Mouse (Mus musculus) lung, adult 18-20 months (tissue): ENCODE results near the gene Mprip.
"Not testable (repeated sequence)": the region's sequence is repeated elsewhere in the genome, so short reads cannot be mapped to it uniquely, and the experiment has no call there.

ENCODE experiments used
- DNase-seq, 2 experiments: peaks; one replicate each; pipeline ENCODE4 v3.0.0; 2022; ENCODE audit warnings: mixed read lengths in 2 of 2

Mprip gene

DNA sequence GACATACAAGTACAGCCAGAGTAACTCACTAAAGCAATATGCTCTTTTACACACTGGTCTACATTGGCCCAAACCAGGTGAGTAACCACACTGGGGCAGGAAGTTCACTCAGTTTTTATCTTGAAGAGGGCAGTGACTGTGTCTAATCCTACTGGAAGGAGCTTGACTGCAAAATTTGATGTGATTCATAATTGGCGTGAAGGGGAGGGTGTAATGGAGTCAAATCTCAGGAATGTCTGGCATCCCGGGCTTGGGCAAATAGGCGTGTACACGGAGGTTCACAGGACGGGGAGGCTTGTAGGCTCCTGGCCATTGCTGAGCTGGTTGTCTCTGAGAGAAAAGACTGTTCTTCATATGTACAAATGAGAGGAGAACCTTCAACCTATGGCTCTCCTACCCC is 5.8 kb upstream of the Mprip start:
- DNase-seq, result peak; percentile 73 to 82

DNA sequence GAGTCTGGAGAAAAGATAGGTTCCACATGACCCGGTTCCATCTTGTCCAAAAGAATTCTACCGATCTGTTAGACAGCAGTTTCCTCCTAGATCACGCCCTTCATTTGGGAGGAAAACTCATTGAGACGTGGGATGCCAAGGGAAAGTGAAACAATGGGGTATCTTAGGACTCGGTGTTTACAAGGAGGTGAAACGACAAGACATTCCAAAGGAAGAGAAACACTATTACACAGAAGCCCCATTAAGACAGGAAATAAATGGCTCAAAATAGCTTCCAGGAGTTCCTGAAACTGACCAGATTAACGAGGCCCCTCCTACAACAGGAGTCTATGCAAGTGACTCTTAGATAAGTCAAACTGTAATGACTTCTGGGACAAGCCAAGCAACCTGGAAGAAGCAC is 5.1 kb upstream of the Mprip start:
- no peak for DNase-seq

DNA sequence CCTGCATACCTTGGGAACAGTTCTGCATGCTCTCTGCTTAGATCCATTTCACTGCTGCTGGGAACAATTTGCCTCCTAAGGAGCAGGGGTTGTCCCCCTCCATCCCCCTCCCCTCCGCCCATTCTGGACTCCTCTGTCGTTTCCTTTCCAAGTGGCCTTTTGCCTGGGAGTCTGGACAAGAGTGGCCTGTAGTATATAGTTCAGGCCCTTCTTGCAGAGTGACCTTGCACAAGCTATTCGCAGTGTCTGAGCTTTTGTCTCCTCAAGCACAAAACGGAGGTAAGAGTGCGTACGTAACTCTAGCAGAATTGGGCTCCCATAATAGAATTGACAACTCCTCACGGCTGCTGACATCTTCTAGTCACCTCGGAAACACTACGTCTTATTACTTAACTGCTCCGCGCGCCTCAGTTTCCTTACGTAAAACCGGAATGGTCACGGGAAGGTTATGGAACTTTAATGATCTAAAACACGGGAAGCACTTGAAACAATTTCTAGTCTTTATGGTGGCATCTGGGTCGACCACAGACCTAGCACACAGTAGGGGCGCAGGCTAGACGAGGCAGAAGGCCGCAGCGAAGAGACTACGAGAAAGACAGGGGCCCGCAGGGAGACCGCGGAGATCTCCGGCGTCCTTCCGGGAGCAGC is 620 bp downstream of the Mprip start:
- peak in 1 of 2 experiments; percentile 32 for DNase-seq

DNA sequence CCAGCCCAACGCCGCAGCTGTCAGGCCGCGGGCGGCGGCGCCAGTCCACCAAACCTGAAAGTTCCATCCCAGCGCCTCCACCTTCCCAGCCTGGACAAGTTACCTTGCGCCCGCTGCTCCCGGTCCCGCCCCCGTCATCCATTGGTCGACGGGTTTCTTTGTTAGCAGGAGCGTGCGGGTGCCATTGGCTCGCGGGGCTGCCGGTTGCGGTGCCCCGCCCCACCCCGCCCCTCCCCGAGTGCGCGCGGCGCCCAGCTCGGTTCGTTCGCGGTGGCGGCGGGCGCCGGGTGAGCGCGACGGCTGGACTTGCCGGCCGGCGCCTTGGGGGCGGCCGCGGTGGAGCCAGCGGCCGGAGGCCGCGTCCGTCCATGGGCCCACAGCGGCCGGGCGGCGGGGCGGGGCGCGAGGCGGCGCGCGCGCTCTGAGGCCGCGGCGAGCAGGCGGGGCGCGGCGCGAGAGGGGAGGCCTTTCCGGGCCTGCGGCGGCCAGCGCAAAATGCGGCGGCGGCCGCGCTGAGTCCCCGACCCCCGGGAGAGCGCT is 1.2 kb downstream of the Mprip start:
- DNase-seq, result peak; percentile 98

DNA sequence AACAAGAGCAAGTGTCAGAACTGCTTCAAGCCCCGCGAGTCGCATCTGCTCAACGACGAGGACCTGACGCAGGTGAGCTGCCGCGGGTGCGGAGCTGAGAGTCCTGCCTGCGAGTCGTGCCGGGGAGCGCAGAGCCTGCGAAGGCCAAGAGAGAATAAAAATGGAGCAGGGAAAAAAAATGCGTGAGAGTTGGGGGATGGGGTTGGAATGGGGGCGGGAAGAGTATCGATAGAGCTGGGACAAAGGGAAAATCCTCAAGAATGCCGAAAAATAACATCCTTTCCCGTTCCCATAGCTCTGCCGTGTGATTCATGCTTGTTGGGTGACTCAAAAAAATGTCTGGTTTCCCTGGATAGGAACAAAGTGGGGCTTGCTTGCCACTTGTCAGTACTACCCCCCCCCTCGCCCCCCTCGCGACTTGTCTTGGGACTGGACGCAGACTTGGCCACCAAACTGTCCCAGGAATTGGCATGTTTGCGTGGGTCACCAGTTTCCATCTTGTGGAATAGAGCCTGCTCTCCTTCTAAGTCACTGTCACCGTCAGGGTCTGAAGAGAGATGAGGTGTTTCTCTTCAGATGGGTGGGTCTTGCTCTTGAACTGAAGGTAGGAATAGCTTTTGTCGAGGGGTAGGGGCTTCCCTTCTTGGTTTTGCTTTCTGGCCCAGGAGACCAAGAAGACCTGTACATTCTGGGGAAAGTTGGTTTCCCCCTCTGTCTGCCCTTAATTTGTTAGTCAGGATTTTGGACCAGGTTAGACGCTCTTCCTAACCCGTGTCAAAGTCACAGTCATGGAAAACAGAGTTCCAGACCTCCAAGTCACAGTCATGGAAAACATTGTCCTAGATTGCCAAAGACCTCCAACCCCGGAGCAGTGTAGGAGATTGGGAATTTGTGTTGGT is 2.0 kb downstream of the Mprip start:
- peak in 1 of 2 experiments; percentile 26 for DNase-seq

DNA sequence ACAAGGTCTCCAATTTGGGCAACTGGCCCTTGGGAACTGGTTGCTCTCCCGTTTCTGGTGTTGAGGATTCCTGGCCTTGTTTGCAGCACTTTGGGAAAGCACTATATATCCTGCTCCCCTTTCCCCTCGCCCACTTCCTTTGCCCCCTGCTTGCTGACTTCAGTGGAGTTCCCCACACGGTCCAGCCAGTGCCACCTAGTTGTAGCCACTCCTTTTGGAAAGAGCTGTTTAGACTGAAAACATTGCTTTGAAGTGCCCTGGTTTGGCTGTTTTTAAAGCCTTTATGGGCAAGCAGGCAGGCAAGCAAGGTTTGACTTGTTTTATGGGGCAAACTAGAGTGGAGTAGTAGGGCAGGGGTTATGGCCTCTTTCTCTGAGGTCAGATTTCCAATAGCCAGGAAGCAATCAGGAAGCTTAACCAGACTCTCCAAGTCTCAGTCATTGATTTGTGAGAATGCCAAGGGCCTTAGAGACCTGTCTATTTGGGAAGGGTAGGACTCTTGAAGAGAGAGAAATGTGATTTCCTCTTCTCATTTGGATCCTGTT is 2.7 kb downstream of the Mprip start:
- DNase-seq, result peak in 1 of 2 experiments; percentile 24

DNA sequence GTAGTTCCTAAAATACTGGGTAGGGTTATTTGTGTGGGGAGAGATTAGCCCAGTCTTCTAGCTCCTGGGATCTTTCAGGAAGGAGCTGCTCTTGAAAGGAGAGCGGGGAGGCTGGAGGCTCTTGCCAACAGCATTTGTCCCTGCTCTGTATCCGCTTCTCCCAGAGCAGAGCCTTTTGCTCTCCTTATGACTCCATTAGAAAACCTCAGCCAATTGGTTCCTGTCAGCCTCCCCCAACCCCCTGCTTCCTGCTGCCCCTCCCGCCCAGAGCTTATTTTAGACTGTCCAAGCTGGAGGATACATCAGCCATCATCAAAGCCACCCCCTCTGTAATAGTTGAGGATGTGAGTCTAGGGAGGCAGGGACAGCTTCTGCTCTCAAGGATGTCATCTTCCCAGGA is 3.7 kb downstream of the Mprip start:
- peak; percentile 56 to 72 for DNase-seq

DNA sequence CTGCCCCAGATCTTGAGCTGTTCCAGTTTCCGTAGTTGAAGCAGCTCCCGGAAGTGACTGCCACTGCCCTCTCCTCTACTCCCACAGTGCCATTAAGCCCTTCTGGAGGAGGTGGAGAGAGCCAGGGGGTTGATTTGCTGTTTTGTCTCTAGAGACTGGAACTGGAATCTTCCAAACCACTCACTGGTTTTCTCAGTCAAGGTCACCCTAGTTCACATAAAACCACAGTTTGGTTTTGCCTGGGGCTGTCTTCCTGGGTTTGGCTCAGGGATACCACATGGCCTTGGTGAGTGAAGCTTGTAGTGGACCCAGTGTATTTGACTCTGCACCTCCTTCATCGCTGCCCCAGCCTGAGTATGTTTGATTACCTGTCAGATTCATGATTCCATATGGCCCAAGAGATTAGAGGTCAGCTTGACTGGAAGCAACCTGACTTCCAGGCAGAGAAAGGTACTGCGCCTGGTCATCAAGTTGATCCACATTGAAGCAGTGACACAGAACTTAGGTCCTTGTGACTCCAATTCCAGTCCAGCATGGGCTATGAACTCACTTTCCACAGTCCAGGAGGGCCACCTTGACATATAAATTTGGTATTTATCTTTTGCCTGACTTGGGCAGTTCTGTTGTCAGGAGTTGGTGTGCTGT is 10.1 kb downstream of the Mprip start:
- no peak for DNase-seq

DNA sequence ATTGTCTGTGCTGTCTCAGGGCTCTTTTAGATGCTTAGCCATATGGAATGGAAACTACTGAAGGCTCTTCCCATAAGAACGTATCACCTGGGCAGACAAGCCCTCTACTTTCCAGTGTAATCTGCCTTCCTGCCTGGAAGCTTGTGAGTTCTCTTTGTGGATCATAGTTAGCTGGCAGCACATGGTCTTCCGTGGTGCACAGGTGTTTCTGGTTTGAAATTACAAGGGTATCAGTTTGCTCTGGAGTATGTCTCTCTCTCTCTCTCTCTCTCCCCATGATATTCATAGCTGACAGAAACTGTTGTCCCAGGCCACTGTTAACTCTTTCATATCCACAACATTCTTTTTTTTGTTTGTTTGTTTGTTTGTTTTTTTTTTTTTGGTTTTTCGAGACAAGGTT is 12.9 kb downstream of the Mprip start:
- DNase-seq, result no peak

DNA sequence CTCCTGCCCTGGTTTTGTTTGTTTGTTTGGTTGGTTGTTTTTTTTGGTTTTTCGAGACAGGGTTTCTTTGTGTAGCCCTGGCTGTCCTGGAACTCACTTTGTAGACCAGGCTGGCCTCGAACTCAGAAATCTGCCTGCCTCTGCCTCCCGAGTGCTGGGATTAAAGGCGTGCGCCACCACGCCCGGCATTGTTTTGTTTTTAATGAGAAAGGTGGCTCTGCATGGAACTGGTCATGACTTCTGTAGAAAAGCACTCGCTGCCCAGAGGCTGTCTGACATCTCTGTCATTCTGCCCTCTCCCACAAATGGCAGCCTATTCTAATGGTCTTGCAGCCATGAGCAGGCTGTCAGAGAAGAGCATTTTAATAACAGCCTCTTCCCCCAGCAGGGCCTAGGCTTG is 13.6 kb downstream of the Mprip start:
- not testable (repeated sequence) for DNase-seq

DNA sequence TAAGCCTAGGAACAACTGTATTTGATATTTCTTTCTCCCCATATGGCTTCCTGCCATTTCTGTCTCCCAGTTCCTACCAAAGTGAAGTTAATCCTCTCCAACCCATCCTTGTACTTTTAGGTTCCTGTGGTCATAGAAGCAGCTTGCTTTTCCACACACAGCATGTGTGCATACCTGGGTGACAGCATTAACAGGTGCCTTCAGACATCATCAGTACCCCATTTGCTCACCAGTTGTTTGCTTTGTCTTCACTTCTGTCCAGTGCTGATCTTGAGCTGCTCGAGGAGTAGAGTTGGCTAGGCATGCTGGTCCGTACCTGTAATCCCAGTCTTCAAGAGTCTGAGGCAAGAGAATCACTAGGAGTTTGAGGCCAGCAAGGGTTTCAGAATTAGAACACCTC is 16.7 kb downstream of the Mprip start:
- no peak for DNase-seq

DNA sequence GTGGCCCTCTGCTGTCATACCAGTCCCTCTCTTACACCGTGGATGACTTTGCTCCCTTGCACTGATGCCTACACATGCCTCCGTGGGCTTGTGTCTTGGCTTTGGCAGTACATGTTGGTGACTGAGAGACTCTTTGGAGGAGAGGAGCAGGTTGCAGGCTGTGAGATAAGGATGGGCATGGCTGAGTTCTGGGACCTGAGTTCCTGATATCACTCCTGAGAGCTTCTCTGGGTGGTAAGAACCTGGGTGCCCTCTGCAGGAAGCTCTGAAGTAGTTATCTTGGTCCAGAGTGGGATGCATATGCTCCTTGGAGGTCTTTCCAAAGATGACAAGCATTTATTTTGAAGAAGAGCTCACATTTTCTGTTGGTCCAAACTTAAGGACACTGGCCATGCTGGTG is 17.6 kb downstream of the Mprip start:
- no peak for DNase-seq

DNA sequence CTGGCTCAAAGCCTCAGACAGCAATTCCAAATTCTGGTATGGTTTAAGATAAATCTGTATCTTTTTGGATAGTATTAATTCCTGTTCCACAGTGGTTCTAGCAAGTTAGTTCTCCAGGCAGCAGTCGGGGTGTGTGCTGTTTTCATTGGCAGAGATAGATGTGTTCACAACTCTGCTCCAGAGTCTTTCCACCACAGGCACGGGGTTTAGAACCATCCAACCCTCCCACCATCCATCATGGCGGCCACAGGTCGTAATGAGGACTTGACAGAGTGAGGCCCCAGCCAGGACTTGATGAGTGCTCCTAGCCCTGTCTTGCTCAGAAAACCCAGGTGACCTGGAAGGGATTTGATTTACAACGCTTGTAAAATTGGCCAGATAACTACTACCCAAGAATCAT is 19.0 kb downstream of the Mprip start:
- no peak for DNase-seq

DNA sequence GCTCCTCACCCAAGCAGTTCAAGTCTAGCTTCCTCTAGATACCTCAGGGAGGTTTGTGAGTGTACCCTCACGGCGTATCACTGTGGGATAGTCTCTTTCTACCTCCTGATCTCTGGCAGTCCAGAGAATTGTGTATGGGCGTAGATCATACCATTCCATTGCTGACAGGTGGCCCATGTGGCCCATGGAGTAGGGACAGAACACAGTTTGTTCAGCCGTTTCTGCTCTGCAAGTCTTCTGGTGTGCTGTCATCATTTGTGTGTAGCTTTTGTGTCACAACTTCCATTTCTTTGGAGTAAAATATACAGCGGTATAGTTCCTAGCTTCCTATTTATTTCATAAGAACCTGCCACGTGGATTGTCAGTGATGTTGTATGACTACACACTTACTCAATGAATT is 23.9 kb downstream of the Mprip start:
- no peak for DNase-seq

DNA sequence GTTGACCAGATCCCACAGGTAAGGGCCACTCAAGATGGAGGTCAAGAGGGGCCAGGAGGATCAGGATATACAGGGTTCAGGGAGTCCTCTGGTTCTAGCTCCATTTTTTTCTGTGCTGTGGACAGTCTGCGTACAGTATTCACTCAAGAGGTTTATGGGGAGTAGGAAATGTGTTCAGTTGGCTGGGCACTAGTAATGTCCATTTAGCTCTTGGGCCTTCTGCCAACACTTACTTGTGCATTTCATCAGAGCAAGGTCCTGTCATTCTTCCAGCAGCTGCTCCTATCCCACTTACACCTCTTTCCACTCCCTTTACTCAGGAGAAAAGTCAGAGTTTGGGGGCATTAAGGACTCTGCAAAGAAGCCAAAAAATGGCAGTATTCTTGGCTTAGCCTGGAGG is 33.4 kb downstream of the Mprip start:
- peak; percentile 41 to 65 for DNase-seq

DNA sequence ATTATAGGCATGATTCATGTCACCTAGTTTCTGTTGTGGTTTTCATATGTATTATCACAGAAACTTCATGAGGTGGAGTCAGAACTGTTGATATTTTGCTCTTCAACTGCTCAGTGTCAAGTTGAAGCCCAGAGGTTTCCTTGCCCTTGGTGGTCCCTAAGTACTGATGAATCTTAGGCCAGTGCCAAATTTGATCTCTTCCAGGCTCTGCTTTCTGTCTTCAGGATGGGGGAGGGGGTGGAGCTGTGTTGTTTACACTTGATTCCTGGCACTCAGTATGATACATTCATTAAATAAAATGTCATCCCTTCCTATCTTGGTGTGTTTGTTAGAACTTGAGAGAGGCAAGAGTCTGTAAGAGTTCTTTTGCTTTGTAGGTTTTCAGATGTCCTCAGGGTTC is 34.4 kb downstream of the Mprip start:
- no peak for DNase-seq

DNA sequence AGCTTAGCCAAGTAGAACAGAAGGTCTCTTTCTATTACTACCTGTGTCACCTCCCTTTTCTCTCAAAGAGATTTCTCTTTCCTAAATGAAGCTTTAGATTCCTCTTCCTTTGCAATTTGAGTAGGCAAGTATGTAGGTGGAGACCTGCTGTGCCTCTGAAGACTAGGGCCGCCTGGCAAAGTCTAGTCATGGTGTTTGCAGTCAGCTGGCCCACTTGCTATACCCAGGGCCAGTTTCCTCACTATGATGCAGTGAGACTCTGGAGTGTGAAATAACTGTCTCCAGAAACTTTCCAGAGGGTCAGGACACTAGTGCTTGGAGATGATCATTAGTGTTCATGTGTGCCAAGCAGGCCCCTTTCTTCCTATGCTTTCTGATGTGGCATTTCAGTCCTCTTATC is 36.5 kb downstream of the Mprip start:
- no peak for DNase-seq

DNA sequence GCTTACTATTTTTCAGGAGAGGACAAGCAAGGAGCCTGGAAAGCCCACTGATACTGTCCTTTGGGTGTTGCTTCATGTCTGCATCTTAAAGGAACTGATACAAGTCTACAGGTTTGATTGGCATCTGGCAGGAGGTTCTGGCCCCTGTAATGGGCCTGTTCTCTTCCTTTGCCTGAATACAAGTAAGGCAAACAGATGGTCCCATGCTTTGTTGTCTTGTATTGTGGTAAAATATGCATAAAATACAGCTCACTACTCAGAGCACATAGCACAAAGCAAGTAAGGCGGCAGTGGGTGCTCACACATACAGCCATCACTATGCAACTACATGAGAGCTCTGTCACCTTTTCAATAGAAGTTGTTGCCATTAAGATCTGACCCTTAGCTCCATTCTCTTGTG is 39.7 kb downstream of the Mprip start:
- no peak for DNase-seq

DNA sequence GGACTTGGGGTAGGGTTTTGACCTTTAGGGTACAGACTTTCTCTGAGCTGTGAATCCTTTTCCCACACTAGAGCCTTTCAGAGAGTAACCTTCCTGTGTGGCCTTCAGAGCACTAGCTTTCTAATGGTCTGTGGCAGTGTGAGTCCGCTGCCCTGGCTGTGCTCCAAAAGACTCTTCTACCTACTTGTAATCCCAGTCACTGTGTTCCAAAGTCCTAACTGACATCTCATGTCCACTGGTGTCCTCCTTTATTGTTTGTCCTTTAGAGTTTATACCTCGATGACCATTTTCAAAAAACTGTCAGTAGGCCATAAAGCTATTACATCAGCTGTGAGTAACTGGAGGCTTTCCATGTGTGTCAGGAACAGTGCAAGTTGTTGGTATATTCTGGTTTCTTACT is 44.0 kb downstream of the Mprip start:
- peak in 1 of 2 experiments; percentile 15 for DNase-seq

DNA sequence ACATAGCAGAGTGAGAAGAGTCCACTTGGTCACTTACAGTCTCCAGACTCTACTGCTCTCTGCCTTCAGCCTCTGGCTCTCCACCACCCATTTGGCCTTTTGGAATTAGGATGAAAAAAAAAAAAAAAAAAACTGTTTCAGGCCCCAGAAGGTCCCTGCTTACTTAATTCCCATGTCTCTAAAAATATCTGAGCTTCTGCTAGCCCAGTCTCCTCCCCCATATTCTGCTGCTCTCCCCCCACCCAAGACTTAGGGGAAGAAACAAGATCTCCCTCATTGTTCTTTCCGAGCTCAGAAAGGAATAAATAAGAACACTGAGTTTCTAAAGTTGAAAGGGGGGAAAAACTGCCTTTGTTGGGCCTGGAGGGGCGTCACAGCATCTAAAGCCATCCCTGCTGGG is 46.4 kb downstream of the Mprip start:
- no peak for DNase-seq

DNA sequence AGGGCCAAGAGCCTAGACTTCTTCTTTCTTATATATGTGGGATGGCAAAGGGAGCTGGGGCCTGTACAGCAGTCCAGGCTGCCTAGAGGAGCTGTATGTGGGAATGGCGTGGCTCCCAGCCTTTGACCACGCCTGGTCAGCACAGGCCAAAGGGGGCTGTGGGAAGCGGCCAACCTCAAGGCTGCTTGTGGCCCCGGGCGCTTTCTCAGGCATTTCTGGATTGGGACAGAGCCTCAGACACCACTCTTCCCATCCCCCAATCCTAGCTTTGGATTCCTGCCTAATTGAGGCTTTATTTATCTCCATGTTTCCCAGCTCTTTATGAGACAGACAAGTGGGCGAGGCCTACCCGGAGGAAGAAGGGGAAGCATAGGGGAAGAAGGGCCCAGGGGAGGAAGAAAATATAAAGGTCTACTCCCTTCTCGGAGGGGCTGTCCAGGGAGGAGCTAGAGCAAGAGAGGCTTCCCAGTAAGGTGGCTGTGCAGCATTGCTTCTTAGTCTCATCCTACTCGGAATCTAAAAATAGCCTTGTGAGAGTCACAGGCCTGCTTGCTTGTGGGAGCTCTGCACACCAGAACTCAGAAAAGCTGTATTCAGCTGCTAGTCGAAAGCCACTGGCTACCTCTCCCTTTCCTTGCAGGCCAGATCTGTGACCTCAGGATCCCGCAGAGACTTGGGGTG is 47.0 kb downstream of the Mprip start:
- peak; percentile 57 to 70 for DNase-seq

DNA sequence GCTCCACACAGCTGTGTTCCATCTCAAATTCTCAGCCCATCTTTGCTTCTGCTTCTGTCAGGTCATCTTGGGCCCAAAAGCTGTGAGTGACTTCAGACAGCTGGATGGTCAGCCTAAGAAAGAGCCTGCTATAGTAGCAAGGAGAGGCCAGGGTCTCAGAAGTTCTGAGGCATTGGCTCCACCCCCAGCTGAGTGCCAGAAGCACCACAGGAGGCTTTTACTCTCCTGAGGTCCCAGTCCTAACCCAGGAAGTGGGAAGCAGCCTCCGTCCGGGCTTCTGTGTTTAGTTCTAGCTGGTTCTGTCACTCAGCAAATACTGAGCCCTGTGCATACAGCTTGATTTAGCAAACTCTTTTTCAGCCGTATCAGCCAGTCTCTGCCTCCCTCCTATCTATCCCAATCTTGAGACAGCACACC is 54.3 kb downstream of the Mprip start:
- peak; percentile 46 to 60 for DNase-seq
